Mouse (Mus musculus) heart, adult 2 months (tissue): Measurements from ENCODE around the gene Smpdl3b. TPM values are rescaled to one million over a fixed set of nuclear protein-coding genes. Genes with fewer than 3 reads are reported as not detected.
"Not testable (repeated sequence)": the region's sequence is repeated elsewhere in the genome, so short reads cannot be mapped to it uniquely, and the experiment has no call there.

ENCODE experiments used
- DNase-seq, 2 experiments: peaks; one replicate each; pipeline ENCODE4 v3.0.0; 2021
- H3K27ac ChIP-seq: fragments of 200-600 bp; 2 replicates; pipeline ENCODE4 v1.8.1; 2022
- H3K27me3 ChIP-seq: fragments of 200-500 bp; 2 replicates; pipeline ENCODE4 v1.6.1; 2012; ENCODE audit warnings: mild to moderate bottlenecking, low read length, inconsistent platforms, mixed read lengths; ENCODE audit not compliant: control insufficient read depth, insufficient read depth
- H3K36me3 ChIP-seq: fragments of 200-500 bp; 2 replicates; pipeline ENCODE4 v1.6.1; 2012; ENCODE audit warnings: low read length, inconsistent platforms; ENCODE audit not compliant: control insufficient read depth, insufficient read depth
- H3K4me1 ChIP-seq: fragments of 200-500 bp; 2 replicates; pipeline ENCODE4 v1.6.1; 2011; ENCODE audit warnings: low read length; ENCODE audit not compliant: control insufficient read depth, insufficient read depth
- H3K4me3 ChIP-seq: fragments of 200-600 bp; 2 replicates; pipeline ENCODE4 v1.8.1; 2022
- H3K79me2 ChIP-seq: fragments of 200-500 bp; replicated peaks from 2 replicates; pipeline ENCODE4 v1.6.1; 2012; ENCODE audit warnings: mild to moderate bottlenecking, inconsistent platforms, low read length, moderate library complexity, mixed read lengths; ENCODE audit not compliant: control insufficient read depth, insufficient read depth
- H3K9ac ChIP-seq: fragments of 200-500 bp; 2 replicates; pipeline ENCODE4 v1.6.1; 2012; ENCODE audit warnings: low read depth, mild to moderate bottlenecking, control low read depth, inconsistent platforms, low read length, mixed read lengths
- CTCF ChIP-seq: fragments of 200-600 bp; IDR thresholded peaks from 2 replicates; pipeline ENCODE4 v1.8.1; 2022; ENCODE audit warnings: antibody characterized with exemption, mild to moderate bottlenecking, moderate library complexity
- EP300 ChIP-seq: fragments of 200-500 bp; IDR thresholded peaks from 2 replicates; pipeline ENCODE4 v1.6.1; 2011; ENCODE audit warnings: low read depth, low read length, control low read depth; ENCODE audit not compliant: insufficient read depth
- POLR2A ChIP-seq: fragments of 200-500 bp; IDR thresholded peaks from 2 replicates; pipeline ENCODE4 v1.6.1; 2011; ENCODE audit warnings: mild to moderate bottlenecking, low read depth, low read length, control low read depth; ENCODE audit not compliant: insufficient read depth
- WGBS: fragments of 180-500 bp; shearing (Covaris S2); methylation state at CpG from one replicate; pipeline ENCODE4 v1.1.7; 2018; 5-methylcytosine and 5-hydroxymethylcytosine counted together
- intact Hi-C: fragments of 180-260 bp; cut with DNase I; formaldehyde crosslinking; loops from one replicate; pipeline ENCODE4 v1.15.1; 2025
- polyA plus RNA-seq: library from polyadenylated mRNA; depleted of rRNA; stranded (reverse); fragments of >200 nt; gene quantifications from 2 replicates; pipeline ENCODE4 v1.2.3, GENCODE M21; 2012
- total RNA-seq, 2 experiments: library from RNA; stranded (reverse); gene quantifications; 2 replicates each; pipeline ENCODE4 v1.2.3; 2021

The Smpdl3b gene
- total and polyA plus RNA-seq, 3 experiments = 0.82 to 1.3 (median 0.86) TPM

DNA sequence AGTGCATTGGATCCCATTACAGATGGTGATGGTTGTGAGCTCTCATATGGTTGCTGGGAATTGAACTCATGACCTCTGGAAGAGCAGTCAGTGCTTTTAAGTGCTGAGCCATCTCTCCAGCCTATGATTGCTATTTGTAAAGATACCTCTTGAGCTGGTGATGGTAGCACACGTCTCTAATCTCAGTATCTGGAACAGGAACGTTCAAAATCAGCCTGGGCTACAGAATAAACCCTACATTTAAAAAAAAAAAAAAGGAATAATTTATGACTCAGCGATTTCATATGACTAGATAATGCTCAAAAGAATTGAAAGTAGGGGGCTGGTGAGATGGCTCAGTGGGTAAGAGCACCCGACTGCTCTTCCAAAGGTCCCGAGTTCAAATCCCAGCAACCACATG lies 46.2 kb upstream of the Smpdl3b start:
- H3K27me3 ChIP-seq = no peaks in the 10 kb centered on the region
- H3K79me2 ChIP-seq = no peaks in the 10 kb centered on the region
- H3K4me1 ChIP-seq = peaks cover 10% of the 10 kb centered on the region
- intact Hi-C loops = no loop called here
- no peak overlapping the region for H3K4me3 ChIP-seq
- WGBS = 90% methylated on average over 5 of the region's 5 CpGs
- H3K9ac ChIP-seq = no peak overlapping the region
- peak overlapping the region; percentile 72; the same call in 1 of the 2 replicates for H3K27ac ChIP-seq
- no peaks in the 10 kb centered on the region for H3K36me3 ChIP-seq
- TF ChIP-seq CTCF = no peak
- TF ChIP-seq POLR2A = no peak
- no peak for TF ChIP-seq EP300
- no peak for DNase-seq

GRCm38 (mm10) chr4:132802171-132802637 lies 45.2 kb upstream of the Smpdl3b start:
- Histone ChIP-seq H3K27me3 (no peaks in the 10 kb centered on the region), H3K36me3 (no peaks in the 10 kb centered on the region), H3K4me3 (peak overlapping the region; percentile 14; the same call in 1 of the 2 replicates), H3K4me1 (peaks cover 7% of the 10 kb centered on the region), H3K79me2 (no peaks in the 10 kb centered on the region), H3K27ac (peak overlapping the region; percentile 69), H3K9ac (no peak overlapping the region)
- peak; percentile 55 to 71 for DNase-seq
- peak; percentile 46; the same call in 1 of the 2 replicates for TF ChIP-seq POLR2A
- peak; percentile 91 for TF ChIP-seq EP300
- TF ChIP-seq CTCF = no peak
- 43% methylated on average over 16 of the region's 16 CpGs for WGBS
- intact Hi-C loops = no loop called here

- WGBS = 89% methylated on average over 18 of the region's 18 CpGs
- H3K4me3 ChIP-seq = no peak overlapping the region
- H3K27ac ChIP-seq = peak overlapping the region; percentile 69; the same call in 1 of the 2 replicates
- H3K9ac ChIP-seq = no peak overlapping the region
- H3K36me3 ChIP-seq = no peaks in the 10 kb centered on the region
- intact Hi-C loops = no loop called here
- TF ChIP-seq POLR2A (no peak), CTCF (no peak)
- H3K27me3 ChIP-seq = no peaks in the 10 kb centered on the region
- peaks cover 5% of the 10 kb centered on the region for H3K4me1 ChIP-seq
- no peak for DNase-seq
- H3K79me2 ChIP-seq = no peaks in the 10 kb centered on the region
Observed at GRCm38 (mm10) chr4:132801176-132802077, 44.4 kb upstream of the Smpdl3b start.

- Histone ChIP-seq H3K9ac (no peak overlapping the region), H3K36me3 (no peaks in the 10 kb centered on the region), H3K4me3 (no peak overlapping the region), H3K4me1 (peaks cover 5% of the 10 kb centered on the region), H3K27ac (no peak overlapping the region), H3K79me2 (no peaks in the 10 kb centered on the region), H3K27me3 (no peaks in the 10 kb centered on the region)
- whole genome bisulfite sequencing = 64% methylated on average over 4 of the region's 4 CpGs
- intact Hi-C loops = no loop called here
- no peak for TF ChIP-seq CTCF
- no peak for TF ChIP-seq POLR2A
- TF ChIP-seq EP300 = no peak
- no peak for DNase-seq
Observed at GRCm38 (mm10) chr4:132799845-132800244, 42.8 kb upstream of the Smpdl3b start.

DNA sequence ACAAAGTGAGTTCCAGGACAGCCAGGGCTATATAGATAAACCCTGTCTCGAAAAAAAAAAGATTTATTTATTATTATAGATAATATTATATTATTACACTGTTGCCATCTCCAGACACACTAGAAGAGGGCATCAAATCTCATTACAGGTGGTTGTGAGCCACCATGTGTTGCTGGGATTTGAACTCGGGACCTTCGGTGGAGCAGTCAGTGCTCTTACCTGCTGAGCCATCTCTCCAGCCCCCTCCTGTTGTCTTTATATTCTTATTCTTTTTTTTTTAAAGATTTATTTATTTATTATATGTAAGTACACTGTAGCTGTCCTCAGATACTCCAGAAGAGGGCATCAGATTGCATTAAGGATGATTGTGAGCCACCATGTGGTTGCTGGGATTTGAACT lies 41.6 kb upstream of the Smpdl3b start:
- DNase-seq, H3K27me3 ChIP-seq, H3K79me2 ChIP-seq, intact Hi-C loops, H3K9ac ChIP-seq, H3K4me3 ChIP-seq, H3K36me3 ChIP-seq, H3K4me1 ChIP-seq, H3K27ac ChIP-seq: not testable (repeated sequence)
- 88% methylated on average over 3 of the region's 3 CpGs for WGBS

GRCm38 (mm10) chr4:132798028-132798427 lies 41.0 kb upstream of the Smpdl3b start:
- Histone ChIP-seq H3K27ac (no peak overlapping the region; the same call in 1 of the 2 replicates), H3K9ac (no peak overlapping the region), H3K36me3 (no peaks in the 10 kb centered on the region), H3K79me2 (no peaks in the 10 kb centered on the region), H3K27me3 (no peaks in the 10 kb centered on the region), H3K4me1 (peaks cover 5% of the 10 kb centered on the region), H3K4me3 (no peak overlapping the region)
- intact Hi-C loops = no loop called here
- no peak for TF ChIP-seq CTCF
- no peak for TF ChIP-seq EP300
- no peak for TF ChIP-seq POLR2A
- DNase-seq = no peak
- 30% methylated on average over 4 of the region's 4 CpGs for WGBS
